Mouse (Mus musculus) adrenal gland, adult (tissue): ENCODE results near the gene Kcnt2.
A peak's percentile ranks its signal among the peaks of the same experiment; 100 is the strongest.

Experiments
- DNase-seq, 2 experiments: peaks; one replicate each; pipeline ENCODE4 v3.0.0; 2022 to 2023; ENCODE audit warnings: low spot score in 1 of 2; ENCODE audit not compliant: inconsistent age in 2 of 2

Kcnt2 gene

DNA sequence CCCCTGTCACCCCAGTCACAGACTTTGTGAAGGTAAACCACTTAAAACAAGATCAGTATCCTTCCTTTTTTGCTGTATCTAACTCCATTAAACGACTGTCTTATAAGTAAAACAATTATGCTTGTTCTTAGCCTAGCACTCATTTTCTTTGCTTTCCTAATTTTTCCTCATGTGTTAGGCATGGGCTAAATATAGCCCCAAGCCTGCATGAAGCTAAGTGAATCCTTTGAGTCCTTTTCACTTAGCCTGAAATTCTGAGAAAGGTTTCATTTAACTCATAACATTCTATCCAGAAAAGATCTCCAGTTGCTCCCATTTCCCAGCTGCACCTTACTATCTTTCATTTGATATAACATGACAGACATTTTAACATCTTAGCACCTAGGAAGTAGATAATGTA, 127.6 kb downstream of the Kcnt2 start:
- no peak for DNase-seq

DNA sequence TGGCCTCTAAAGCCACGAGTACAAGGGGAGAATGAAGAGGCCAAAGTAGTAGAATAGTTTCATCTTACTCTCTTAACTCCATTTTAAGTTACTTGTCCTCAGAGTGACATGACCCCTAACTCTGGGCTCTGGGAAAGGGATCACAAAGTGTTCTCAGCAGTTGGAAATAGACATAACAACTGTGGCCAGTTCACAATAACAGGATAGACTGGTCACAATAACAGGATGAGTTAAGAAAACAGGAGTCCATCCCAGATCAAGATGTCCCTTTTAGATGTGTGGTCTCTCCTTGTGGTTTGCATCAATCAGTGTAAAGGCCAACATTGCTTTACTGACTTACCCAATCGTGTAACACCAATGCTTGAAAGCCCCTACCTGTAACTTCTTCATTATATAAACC, 132.8 kb downstream of the Kcnt2 start:
- peak in 1 of 2 experiments; percentile 22 for DNase-seq

DNA sequence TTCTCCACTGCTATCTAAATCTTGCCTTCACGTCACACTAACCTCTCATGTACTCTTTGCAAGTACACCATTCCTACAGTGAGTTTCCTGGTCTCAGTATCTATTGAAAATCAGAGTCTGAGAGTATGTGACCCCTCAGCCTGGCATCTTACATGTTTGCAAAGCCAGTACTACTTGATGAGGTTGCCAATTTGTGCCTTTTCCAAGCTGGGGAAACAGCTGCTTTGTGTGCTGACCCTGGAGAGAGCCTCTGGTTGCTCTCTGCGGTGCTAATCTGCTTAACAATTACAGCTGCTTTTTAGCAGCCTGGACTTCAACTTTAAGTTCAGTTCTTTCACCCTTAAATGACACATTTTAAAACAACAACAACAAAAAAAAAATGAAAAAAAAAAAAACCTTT, 133.6 kb downstream of the Kcnt2 start:
- DNase-seq, result no peak

DNA sequence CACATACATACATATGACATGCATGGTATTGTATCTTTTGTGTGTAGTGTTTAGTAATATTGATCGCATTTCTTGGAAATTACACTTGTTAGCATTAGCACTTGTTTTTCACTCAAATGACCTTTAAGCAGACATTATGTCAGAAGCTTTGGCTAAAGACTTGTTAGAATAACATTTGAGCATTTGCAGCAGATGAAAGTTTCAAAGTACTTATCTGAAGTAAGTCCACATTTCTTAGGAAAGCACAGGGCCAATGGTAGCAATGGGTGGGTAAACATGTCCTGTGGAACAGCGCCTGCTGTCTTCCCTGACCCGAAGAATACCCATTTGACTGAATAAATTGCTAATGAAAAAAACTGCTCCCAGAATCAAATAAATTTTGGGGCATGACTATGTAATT, 135.1 kb downstream of the Kcnt2 start:
- peak in 1 of 2 experiments; percentile 25 for DNase-seq

DNA sequence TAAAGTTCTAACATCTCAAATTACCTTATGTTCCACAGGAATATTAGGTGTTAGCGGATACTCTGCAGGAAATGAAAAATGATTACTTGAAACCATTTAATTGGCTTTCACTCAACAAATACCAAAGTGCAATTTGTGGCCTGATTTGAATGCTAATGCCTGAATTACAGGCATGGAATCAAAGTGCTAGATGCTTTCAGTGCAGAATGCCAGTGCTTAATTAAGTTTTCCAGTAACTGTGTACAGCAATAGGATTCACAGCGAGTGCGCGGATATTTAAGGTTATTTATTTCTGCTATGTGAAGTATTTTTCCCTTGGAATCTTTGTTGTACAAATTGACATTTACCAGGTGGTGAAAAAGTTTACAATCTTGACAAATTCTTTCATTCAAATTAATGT, 144.3 kb downstream of the Kcnt2 start:
- no peak for DNase-seq

- DNase-seq, result no peak
These were observed 151.8 kb downstream of the Kcnt2 start for GRCm38 (mm10) chr1:140397756-140398155.

DNA sequence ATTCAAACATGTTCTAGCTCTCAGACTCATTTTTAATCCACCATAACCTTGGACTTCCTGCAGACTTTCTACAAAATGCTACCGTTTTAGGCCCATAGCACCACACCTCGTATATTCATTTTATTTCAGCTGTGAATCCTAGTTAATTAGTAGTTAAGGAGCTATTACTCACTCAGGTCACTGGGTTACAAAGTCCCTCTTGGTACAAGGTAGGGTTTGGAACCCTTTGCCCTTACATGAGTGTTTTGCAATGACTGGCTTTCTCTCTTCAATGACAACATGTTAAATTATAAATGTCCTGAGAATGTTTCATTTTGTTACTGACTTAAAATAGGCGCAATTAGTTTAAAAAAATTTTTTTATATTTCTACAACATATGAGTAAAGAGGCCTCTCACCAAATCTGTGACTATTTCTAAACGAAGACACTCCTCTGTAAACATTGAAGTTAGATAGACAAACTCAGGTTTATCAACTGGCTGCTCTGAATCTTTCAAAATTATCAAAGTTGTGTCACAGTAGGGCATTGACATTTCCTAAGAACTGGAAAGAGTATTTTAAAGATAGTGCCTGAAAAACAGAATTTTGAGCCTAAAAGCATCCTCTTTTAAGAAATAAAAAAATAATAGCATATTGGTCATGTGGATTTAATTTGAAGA, 160.8 kb downstream of the Kcnt2 start:
- no peak for DNase-seq

DNA sequence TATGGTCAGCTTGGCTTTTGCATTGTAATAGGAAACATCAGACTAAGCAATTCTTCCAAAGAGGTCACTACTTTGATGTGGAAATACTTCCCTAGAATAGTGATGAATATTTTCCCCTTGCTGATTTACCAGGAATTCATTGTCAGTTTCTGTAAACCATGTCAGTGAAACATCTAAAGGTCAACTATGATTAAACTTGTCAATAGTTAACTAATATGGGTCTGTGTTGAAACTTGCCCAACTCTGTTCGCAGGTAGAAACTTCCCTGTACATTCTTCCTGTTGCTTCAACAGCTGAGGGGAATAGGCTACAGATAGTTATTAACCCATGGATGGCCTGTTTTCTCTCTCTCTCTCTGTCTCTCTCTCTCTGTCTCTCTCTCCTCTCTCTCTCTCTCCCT, 169.8 kb downstream of the Kcnt2 start:
- DNase-seq, result no peak

- DNase-seq, result no peak
These were observed 177.0 kb downstream of the Kcnt2 start for GRCm38 (mm10) chr1:140422954-140423353.

DNA sequence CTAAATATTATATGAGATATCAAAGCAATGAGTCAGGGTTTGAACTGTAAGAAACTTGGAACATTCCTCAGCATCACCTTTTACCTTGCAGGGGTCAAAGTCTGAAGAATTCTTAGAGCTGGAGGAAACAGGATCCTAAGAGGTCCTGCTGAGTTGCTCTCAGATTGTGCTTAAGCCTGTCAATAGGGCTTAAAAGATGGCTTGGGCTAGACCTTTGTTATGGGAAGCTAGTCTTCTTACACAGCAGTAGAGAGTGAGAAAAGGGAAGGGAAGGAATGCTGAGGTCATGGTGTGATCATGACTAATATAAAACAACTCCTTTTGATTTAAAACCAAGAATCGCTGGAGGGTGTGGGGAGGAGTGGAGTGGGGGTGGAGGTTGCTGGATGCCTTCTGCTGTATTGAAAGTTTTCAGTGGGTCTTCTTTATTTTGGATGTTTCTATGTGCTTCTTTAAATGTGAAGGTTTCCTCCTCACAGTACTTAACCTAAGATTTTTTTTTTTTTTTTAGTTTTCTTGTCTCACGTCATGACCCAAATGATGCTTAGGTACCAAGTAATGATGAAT, 183.4 kb downstream of the Kcnt2 start:
- DNase-seq, result no peak

- no peak for DNase-seq
These were observed 186.1 kb downstream of the Kcnt2 start for GRCm38 (mm10) chr1:140432039-140432438.

DNA sequence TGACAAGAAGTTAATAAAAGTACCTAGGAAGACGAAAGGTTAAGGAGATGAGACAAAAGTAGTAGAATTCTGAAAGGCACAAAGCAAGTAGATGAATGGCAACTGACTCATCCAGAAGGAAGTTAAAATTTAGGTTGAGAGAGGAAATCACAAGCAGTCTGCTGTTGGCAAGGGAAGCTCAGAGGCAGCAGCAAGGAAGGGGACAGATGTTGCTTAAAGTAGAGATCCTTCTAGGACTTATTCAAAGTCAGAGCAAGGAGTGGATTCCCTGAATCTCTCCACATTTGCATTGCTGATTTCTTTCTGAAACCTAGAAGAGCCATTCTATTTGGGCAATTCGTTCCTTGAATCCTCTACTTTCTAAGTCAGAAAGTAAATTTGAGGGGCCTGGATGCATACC, 188.8 kb downstream of the Kcnt2 start:
- DNase-seq, result no peak

- DNase-seq, result no peak
These were observed 192.2 kb downstream of the Kcnt2 start for GRCm38 (mm10) chr1:140438176-140438575.

- DNase-seq, result no peak
These were observed 197.9 kb downstream of the Kcnt2 start for GRCm38 (mm10) chr1:140443904-140444303.

GRCm38 (mm10) chr1:140444394-140444793, 198.4 kb downstream of the Kcnt2 start:
- DNase-seq, result no peak

DNA sequence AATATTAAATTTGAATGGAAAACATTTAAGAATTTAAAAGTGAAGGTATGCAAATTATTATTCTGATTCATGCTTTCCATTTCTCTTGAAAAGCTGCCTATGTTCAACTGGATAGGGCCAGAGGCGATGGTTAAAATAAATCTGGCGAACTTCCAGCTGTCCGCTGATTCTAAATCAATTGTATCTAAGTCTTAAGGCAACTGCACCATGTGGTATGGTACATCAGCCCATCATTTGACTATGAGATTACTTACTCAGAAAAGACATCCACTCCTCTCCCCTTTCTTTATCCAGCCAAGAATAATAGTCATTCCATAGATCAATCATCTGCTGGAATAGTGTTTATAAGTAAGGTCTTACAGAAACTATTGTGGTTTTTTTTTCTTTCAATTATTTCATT, 205.5 kb downstream of the Kcnt2 start:
- no peak for DNase-seq

DNA sequence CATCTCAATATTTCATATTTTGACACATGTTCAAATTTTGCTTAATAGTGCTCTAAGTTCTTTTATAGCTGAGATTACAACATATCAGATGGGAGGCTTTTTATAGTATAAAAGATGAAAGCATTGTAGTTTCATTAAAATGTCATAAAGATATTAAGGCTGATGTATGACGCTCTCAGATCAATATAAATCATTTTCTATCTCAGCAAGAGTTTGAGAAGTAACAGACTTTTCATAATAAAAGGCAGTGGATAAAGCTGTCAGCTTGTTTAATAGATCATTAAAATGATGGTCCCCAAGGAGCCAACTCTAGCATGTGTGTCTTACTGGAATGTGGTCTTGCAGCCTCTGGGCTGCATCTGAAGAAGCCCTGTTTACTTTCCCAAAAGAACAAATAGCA, 206.0 kb downstream of the Kcnt2 start:
- no peak for DNase-seq

DNA sequence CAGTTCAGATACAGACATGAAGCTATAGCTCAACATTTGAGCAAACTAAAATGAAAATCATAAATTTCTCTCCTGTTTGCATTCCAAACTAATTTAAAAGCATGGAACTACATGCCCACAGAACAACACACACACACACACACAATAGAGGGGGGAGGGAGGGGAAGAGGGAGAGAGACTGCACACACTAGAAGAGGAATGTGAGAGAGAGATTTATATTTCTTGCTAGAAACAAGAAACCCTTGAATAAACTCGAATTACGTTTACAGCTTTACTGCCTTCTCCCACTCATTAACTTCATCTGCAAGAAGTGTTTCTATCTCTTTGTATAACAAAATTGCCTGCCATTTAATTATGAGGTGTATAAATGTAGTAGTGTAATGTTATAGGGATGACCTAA, 209.9 kb downstream of the Kcnt2 start:
- no peak for DNase-seq

- DNase-seq, result no peak
These were observed 210.9 kb downstream of the Kcnt2 start for GRCm38 (mm10) chr1:140456873-140457272.

DNA sequence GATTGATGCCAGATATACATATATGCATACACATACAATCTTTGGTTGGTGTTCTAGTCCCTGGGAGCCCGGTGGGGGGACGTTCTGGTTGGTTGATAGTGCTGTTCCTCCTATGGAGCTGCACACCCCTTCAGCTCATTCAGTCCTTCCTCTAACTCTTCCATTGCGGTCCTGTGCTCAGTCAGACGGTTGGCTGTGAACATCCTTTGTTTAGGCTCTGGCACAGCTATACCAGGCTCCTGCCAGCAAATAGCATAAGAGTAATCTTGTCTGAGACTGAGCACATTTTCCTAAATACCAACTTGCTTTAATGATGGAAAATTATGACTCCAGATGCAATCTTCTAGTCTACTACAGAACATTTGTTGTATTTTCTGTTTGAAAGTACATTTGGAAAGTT, 222.4 kb downstream of the Kcnt2 start:
- no peak for DNase-seq

DNA sequence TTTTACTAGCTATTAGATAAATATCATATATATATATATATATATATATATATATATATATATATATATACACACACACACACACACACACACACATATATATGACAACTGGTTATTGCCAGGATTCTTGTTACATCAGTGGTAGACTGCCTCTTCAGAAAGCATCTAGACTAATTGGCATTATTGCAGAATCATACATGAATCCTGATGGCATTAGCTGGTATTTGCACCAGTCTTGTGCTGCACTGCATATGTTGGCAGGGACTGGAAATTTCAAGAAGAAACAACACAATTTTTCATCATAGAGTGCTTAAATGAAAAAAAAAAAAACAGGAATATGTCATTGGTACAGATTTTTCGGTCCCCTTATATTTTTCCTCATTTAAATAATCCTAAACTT, 223.6 kb downstream of the Kcnt2 start:
- no peak for DNase-seq

DNA sequence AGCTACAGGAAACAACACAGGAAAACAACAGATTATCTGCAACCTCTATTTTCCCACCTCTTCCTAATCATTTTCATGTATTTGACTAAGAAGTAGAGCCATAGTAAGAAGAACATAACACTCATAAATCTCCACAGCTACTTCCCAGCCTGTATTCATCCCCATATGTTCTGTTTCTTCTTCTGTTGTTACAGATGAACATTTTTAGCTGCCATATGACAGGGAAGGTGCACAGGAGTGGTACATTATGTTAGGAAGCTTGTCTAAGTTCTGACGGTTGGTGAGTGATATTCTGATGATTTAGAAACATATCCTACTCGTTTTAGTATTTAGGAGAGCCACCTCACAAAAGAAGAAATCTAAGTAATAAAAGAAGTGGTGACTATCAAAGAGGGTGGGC, 231.0 kb downstream of the Kcnt2 start:
- no peak for DNase-seq

DNA sequence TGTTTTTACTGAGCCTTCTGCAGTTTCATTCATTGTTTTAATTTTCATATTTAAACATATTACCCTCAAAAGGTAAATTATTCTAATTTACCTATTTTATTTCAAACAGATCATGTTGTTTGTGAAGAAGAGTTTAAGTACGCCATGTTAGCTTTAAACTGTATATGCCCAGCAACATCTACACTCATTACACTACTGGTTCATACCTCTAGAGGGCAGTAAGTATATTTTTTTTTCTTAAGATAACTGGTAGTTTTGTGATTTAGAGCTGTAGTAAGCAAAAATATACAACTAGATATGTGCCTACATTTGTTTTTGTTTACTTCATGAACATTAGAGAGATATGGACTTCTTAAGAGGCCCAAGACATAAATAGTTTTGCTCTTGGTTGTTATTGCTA, 238.1 kb downstream of the Kcnt2 start:
- DNase-seq, result no peak
